Mouse (Mus musculus) hindbrain, embryonic 10.5 days (tissue): ENCODE measurements around the gene Defa35. TPM values are rescaled to one million over a fixed set of nuclear protein-coding genes. Genes with fewer than 3 reads are reported as not detected.
"Not testable (repeated sequence)": the region's sequence is repeated elsewhere in the genome, so short reads cannot be mapped to it uniquely, and the experiment has no call there.

Experiments used
- DNase-seq: peaks from one replicate; pipeline ENCODE4 v3.0.0-alpha.2; 2017; ENCODE audit warnings: low spot score
- H3K27ac ChIP-seq: fragments of 300-500 bp; sonication (generic); 2 replicates; pipeline ENCODE4 v1.5.1; 2016; ENCODE audit warnings: mild to moderate bottlenecking, moderate library complexity
- H3K27me3 ChIP-seq: fragments of 300-500 bp; sonication (generic); 2 replicates; pipeline ENCODE4 v1.6.1; 2016; ENCODE audit warnings: mild to moderate bottlenecking; ENCODE audit not compliant: poor library complexity, insufficient read depth, severe bottlenecking
- H3K36me3 ChIP-seq: fragments of 300-500 bp; sonication (generic); 2 replicates; pipeline ENCODE4 v1.6.1; 2016; ENCODE audit warnings: mild to moderate bottlenecking, moderate library complexity
- H3K4me1 ChIP-seq: fragments of 300-500 bp; sonication (generic); replicated peaks from 2 replicates; pipeline ENCODE4 v1.6.1; 2016; ENCODE audit warnings: mild to moderate bottlenecking
- H3K4me3 ChIP-seq: fragments of 300-500 bp; sonication (generic); 2 replicates; pipeline ENCODE4 v1.5.1; 2016; ENCODE audit warnings: mild to moderate bottlenecking, moderate library complexity
- H3K9me3 ChIP-seq: fragments of 300-500 bp; sonication (generic); 2 replicates; pipeline ENCODE4 v1.6.1; 2016; ENCODE audit warnings: mild to moderate bottlenecking, moderate library complexity
- WGBS: fragments of 180-500 bp; shearing (Covaris S2); methylation state at CpG from one replicate; pipeline ENCODE4 v1.1.7; 2016; 5-methylcytosine and 5-hydroxymethylcytosine counted together
- polyA plus RNA-seq: library from polyadenylated mRNA; unstranded; fragments of >200 nt; fragmentation: Nextera tagmentation; extraction: Ambion mirVana; gene quantifications from 2 replicates; pipeline ENCODE4 v1.2.1, GENCODE M21; 2016

Gene Defa35
- not detected in 2 replicates for polyA plus RNA-seq

GRCm38 (mm10) chr8:21064738-21065137, at the start of gene Defa35:
Gene Defa35, plus strand, starts transcription at chr8:21065038.
- H3K27me3 ChIP-seq, H3K27ac ChIP-seq, H3K36me3 ChIP-seq, H3K9me3 ChIP-seq, H3K4me1 ChIP-seq, DNase-seq, H3K4me3 ChIP-seq: not testable (repeated sequence)
- WGBS: 73% methylated on average over 1 of the region's 1 CpGs

GRCm38 (mm10) chr8:21025245-21025644, 39.6 kb upstream of the Defa35 start, which contains the start of gene Defa21:
Gene Defa21, plus strand, starts transcription at chr8:21025545.
- H3K9me3 ChIP-seq, DNase-seq, H3K27ac ChIP-seq, H3K27me3 ChIP-seq, H3K4me1 ChIP-seq, H3K4me3 ChIP-seq, H3K36me3 ChIP-seq: not testable (repeated sequence)
- no CpG with 5 or more reads among the region's 1 CpGs for WGBS

GRCm38 (mm10) chr8:21054747-21055146, 10.1 kb upstream of the Defa35 start, which contains the start of gene Defa23:
Gene Defa23, plus strand, starts transcription at chr8:21055047.
- H3K4me1 ChIP-seq, H3K27me3 ChIP-seq, DNase-seq, H3K36me3 ChIP-seq, H3K9me3 ChIP-seq, H3K4me3 ChIP-seq, H3K27ac ChIP-seq: not testable (repeated sequence)
- no CpG with 5 or more reads among the region's 1 CpGs for WGBS

- H3K27ac ChIP-seq, H3K4me1 ChIP-seq, DNase-seq, H3K36me3 ChIP-seq, H3K9me3 ChIP-seq, H3K27me3 ChIP-seq, H3K4me3 ChIP-seq: not testable (repeated sequence)
Observed at GRCm38 (mm10) chr8:21084142-21084541, 19.3 kb downstream of the Defa35 start, which contains the start of gene Defa25. Gene Defa25, plus strand, starts transcription at chr8:21084442.

GRCm38 (mm10) chr8:21093106-21093505, 28.3 kb downstream of the Defa35 start:
- H3K9me3 ChIP-seq: peaks cover 22% of the 10 kb centered on the region
- WGBS: 50% methylated on average over 4 of the region's 4 CpGs
- H3K27ac ChIP-seq: no peak overlapping the region
- no peak overlapping the region for H3K4me3 ChIP-seq
- no peak for DNase-seq
- H3K27me3 ChIP-seq: no peaks in the 10 kb centered on the region
- H3K4me1 ChIP-seq: no peaks in the 10 kb centered on the region
- H3K36me3 ChIP-seq: no peaks in the 10 kb centered on the region

- not testable (repeated sequence) for DNase-seq, H3K4me1 ChIP-seq, H3K36me3 ChIP-seq, H3K27me3 ChIP-seq, H3K4me3 ChIP-seq, H3K27ac ChIP-seq
- H3K9me3 ChIP-seq: peaks cover 25% of the 10 kb centered on the region
- WGBS: 89% methylated on average over 1 of the region's 2 CpGs
Observed at GRCm38 (mm10) chr8:21095950-21096349, 31.1 kb downstream of the Defa35 start, which contains the start of gene Gm14851. Gene Gm14851, minus strand, starts transcription at chr8:21096050.

Other genes with a start within 250 kb of the Defa35 start
- not detected in 2 replicates for gene Defb33, start 172.4 kb upstream of the Defa35 start, polyA plus RNA-seq
- not detected in 2 replicates for gene Gm15056, start 162.4 kb upstream of the Defa35 start, polyA plus RNA-seq
- gene Gm6040, start 143.0 kb upstream of the Defa35 start, polyA plus RNA-seq: not detected in 2 replicates
- not detected in 2 replicates for gene AY761185, start 120.3 kb upstream of the Defa35 start, polyA plus RNA-seq
- not detected in 2 replicates for gene Defa21, start 39.5 kb upstream of the Defa35 start, polyA plus RNA-seq
- not detected in 2 replicates for gene Defa23, start 10.0 kb upstream of the Defa35 start, polyA plus RNA-seq
- not detected in 2 replicates for gene Defa25, start 19.4 kb downstream of the Defa35 start, polyA plus RNA-seq
- not detected in 2 replicates for gene Gm14851, start 31.0 kb downstream of the Defa35 start, polyA plus RNA-seq
- not detected in 2 replicates for gene Defa30, start 69.6 kb downstream of the Defa35 start, polyA plus RNA-seq
- gene Defa22, start 97.2 kb downstream of the Defa35 start, polyA plus RNA-seq: not detected in 2 replicates
- gene Defa31, start 126.6 kb downstream of the Defa35 start, polyA plus RNA-seq: not detected in 2 replicates
- not detected in 2 replicates for gene Gm15293, start 136.5 kb downstream of the Defa35 start, polyA plus RNA-seq
- not detected in 2 replicates for gene Gm15292, start 184.7 kb downstream of the Defa35 start, polyA plus RNA-seq